Mouse (Mus musculus): Measurements from ENCODE around the gene Ovca2. TPM values are rescaled to one million over a fixed set of nuclear protein-coding genes. Genes with fewer than 3 reads are reported as not detected.
A peak's percentile ranks its signal among the peaks of the same experiment; 100 is the strongest.
"Not testable (repeated sequence)": the region's sequence is repeated elsewhere in the genome, so short reads cannot be mapped to it uniquely, and the experiment has no call there.

Gene Ovca2
- polyA plus RNA-seq, 1 experiment from 2014 or later = 31.5 TPM

GRCm38 (mm10) chr11:75178011-75178410, 624 bp downstream of the Ovca2 start:
- no peaks in the 10 kb centered on the region for H3K9me3 ChIP-seq
- H3K27ac ChIP-seq = peak overlapping the region; percentile 80
- ATAC-seq (ENCODE audit: insufficient number of reproducible peaks, insufficient read depth, low FRiP score, low TSS enrichment) = no peak
- H3K4me3 ChIP-seq = peak overlapping the region; percentile 80
- peaks cover 5% of the 10 kb centered on the region for H3K27me3 ChIP-seq
- peak overlapping the region; percentile 77 for H3K4me2 ChIP-seq (replicated peaks)
- H3K9ac ChIP-seq = peak overlapping the region; percentile 79
- H3K36me3 ChIP-seq = peaks cover 26% of the 10 kb centered on the region
- WGBS = 53% methylated on average over 12 of the region's 12 CpGs
- H3K4me1 ChIP-seq = peaks cover 28% of the 10 kb centered on the region

GRCm38 (mm10) chr11:75174574-75174973, 4.1 kb downstream of the Ovca2 start:
- not testable (repeated sequence) for H3K9ac ChIP-seq; H3K36me3 ChIP-seq; ATAC-seq (ENCODE audit: insufficient number of reproducible peaks, insufficient read depth, low FRiP score, low TSS enrichment); H3K27ac ChIP-seq; H3K4me3 ChIP-seq; H3K9me3 ChIP-seq; H3K4me2 ChIP-seq (replicated peaks)
- H3K27me3 ChIP-seq = peaks cover 38% of the 10 kb centered on the region
- H3K4me1 ChIP-seq = peaks cover 47% of the 10 kb centered on the region
- WGBS = 71% methylated on average over 6 of the region's 6 CpGs

GRCm38 (mm10) chr11:75173799-75174165, 4.9 kb downstream of the Ovca2 start:
- Histone ChIP-seq H3K27me3 (peaks cover 46% of the 10 kb centered on the region), H3K4me3 (peak overlapping the region; percentile 61), H3K4me1 (peaks cover 45% of the 10 kb centered on the region), H3K9me3 (no peaks in the 10 kb centered on the region), H3K36me3 (0 out of 2 replicates have a peak, but pooled peaks cover 8% of the 10 kb centered on the region), H3K4me2 (replicated peaks) (peak overlapping the region; percentile 86), H3K27ac (no peak overlapping the region), H3K9ac (0 out of 2 replicates have a peak overlapping the region, but pooled peaks have one; percentile 15)
- ATAC-seq (ENCODE audit: insufficient number of reproducible peaks, insufficient read depth, low FRiP score, low TSS enrichment) = no peak
- WGBS = 3% methylated on average over 15 of the region's 15 CpGs

GRCm38 (mm10) chr11:75173095-75173798, 5.4 kb downstream of the Ovca2 start:
- Histone ChIP-seq H3K36me3 (0 out of 2 replicates have a peak, but pooled peaks cover 8% of the 10 kb centered on the region), H3K27me3 (peaks cover 51% of the 10 kb centered on the region), H3K4me2 (replicated peaks) (peak overlapping the region; percentile 86), H3K4me1 (peaks cover 50% of the 10 kb centered on the region), H3K4me3 (peak overlapping the region; percentile 61), H3K27ac (no peak overlapping the region), H3K9me3 (no peaks in the 10 kb centered on the region), H3K9ac (peak overlapping the region; percentile 19; the same call in 1 of the 2 replicates)
- WGBS = 1% methylated on average over 69 of the region's 71 CpGs
- ATAC-seq (ENCODE audit: insufficient number of reproducible peaks, insufficient read depth, low FRiP score, low TSS enrichment) = peak; percentile 18; the same call in 1 of the 2 replicates

- no peak for ATAC-seq (ENCODE audit: insufficient number of reproducible peaks, insufficient read depth, low FRiP score, low TSS enrichment)
These were observed 6.2 kb downstream of the Ovca2 start for GRCm38 (mm10) chr11:75172151-75173094.

GRCm38 (mm10) chr11:75171186-75171865, 7.3 kb downstream of the Ovca2 start:
- H3K4me1 ChIP-seq = peaks cover 57% of the 10 kb centered on the region
- H3K36me3 ChIP-seq = no peaks in the 10 kb centered on the region
- H3K4me2 ChIP-seq (replicated peaks) = peak overlapping the region; percentile 86; the same call in 1 of the 2 replicates
- ATAC-seq (ENCODE audit: insufficient number of reproducible peaks, insufficient read depth, low FRiP score, low TSS enrichment) = no peak
- H3K27ac ChIP-seq = no peak overlapping the region
- WGBS = 8% methylated on average over 17 of the region's 17 CpGs
- H3K9me3 ChIP-seq = no peaks in the 10 kb centered on the region
- peaks cover 70% of the 10 kb centered on the region for H3K27me3 ChIP-seq
- H3K4me3 ChIP-seq = peak overlapping the region; percentile 66; the same call in 1 of the 2 replicates
- H3K9ac ChIP-seq = no peak overlapping the region

More at GRCm38 (mm10) chr11:75172151-75173094, 6.2 kb downstream of the Ovca2 start:
- Histone ChIP-seq H3K36me3 (0 out of 2 replicates have a peak, but pooled peaks cover 4% of the 10 kb centered on the region), H3K27ac (no peak overlapping the region), H3K27me3 (peaks cover 60% of the 10 kb centered on the region), H3K4me3 (peak overlapping the region; percentile 61), H3K4me2 (replicated peaks) (peak overlapping the region; percentile 86), H3K4me1 (peaks cover 47% of the 10 kb centered on the region), H3K9ac (peak overlapping the region; percentile 36), H3K9me3 (no peaks in the 10 kb centered on the region)
- under 1% methylated on average over 74 of the region's 75 CpGs for WGBS

- H3K4me1 ChIP-seq = peaks cover 68% of the 10 kb centered on the region
- H3K27ac ChIP-seq = no peak overlapping the region
- under 1% methylated on average over 38 of the region's 38 CpGs for WGBS
- ATAC-seq (ENCODE audit: insufficient number of reproducible peaks, insufficient read depth, low FRiP score, low TSS enrichment) = peak; percentile 61
- H3K9me3 ChIP-seq = no peaks in the 10 kb centered on the region
- peaks cover under 1% of the 10 kb centered on the region for H3K36me3 ChIP-seq
- no peak overlapping the region for H3K9ac ChIP-seq
- H3K27me3 ChIP-seq = peaks cover 81% of the 10 kb centered on the region
- H3K4me3 ChIP-seq = peak overlapping the region; percentile 66
- peak overlapping the region; percentile 88 for H3K4me2 ChIP-seq (replicated peaks)
These were observed 8.4 kb downstream of the Ovca2 start for GRCm38 (mm10) chr11:75170136-75170751.

- H3K27ac ChIP-seq = peak within 1 kb of the TSS; percentile 88
- no peak for ATAC-seq (ENCODE audit: insufficient number of reproducible peaks, insufficient read depth, low FRiP score, low TSS enrichment)
- 6% methylated on average over 23 of the region's 23 CpGs for WGBS
- H3K36me3 ChIP-seq = peaks cover 8% of the 10 kb centered on the region
- peaks cover 68% of the 10 kb centered on the region for H3K4me1 ChIP-seq
- H3K27me3 ChIP-seq = peaks cover 88% of the 10 kb centered on the region
- H3K4me2 ChIP-seq (replicated peaks) = peak within 1 kb of the TSS; percentile 88
- no peaks in the 10 kb centered on the region for H3K9me3 ChIP-seq
- H3K9ac ChIP-seq = peak within 1 kb of the TSS; percentile 78
- peak within 1 kb of the TSS; percentile 66 for H3K4me3 ChIP-seq
These were observed 9.1 kb downstream of the Ovca2 start, which contains the start of gene Hic1 for GRCm38 (mm10) chr11:75169405-75170080. Gene Hic1, minus strand, starts transcription at chr11:75169519.

- H3K36me3 ChIP-seq = peaks cover 13% of the 10 kb centered on the region
- peaks cover 96% of the 10 kb centered on the region for H3K27me3 ChIP-seq
- peaks cover 64% of the 10 kb centered on the region for H3K4me1 ChIP-seq
- H3K27ac ChIP-seq = peak overlapping the region; percentile 88
- peak overlapping the region; percentile 66 for H3K4me3 ChIP-seq
- peak overlapping the region; percentile 78 for H3K9ac ChIP-seq
- H3K4me2 ChIP-seq (replicated peaks) = peak overlapping the region; percentile 88
- no peaks in the 10 kb centered on the region for H3K9me3 ChIP-seq
- WGBS = under 1% methylated on average over 79 of the region's 83 CpGs
- ATAC-seq (ENCODE audit: insufficient number of reproducible peaks, insufficient read depth, low FRiP score, low TSS enrichment) = peak; percentile 11; the same call in 1 of the 2 replicates
These were observed 9.9 kb downstream of the Ovca2 start for GRCm38 (mm10) chr11:75168590-75169361.
